Mouse (Mus musculus) MEL-GATA-1-ER (cell line): ENCODE results near the gene Gm21173.
"Not testable (repeated sequence)": the region's sequence is repeated elsewhere in the genome, so short reads cannot be mapped to it uniquely, and the experiment has no call there.

Source experiments
- DNase-seq: peaks from one replicate; pipeline ENCODE4 v3.0.0-alpha.2; 2012; ENCODE audit warnings: low read depth; ENCODE audit errors: extremely low read depth

Gm21173 gene

DNA sequence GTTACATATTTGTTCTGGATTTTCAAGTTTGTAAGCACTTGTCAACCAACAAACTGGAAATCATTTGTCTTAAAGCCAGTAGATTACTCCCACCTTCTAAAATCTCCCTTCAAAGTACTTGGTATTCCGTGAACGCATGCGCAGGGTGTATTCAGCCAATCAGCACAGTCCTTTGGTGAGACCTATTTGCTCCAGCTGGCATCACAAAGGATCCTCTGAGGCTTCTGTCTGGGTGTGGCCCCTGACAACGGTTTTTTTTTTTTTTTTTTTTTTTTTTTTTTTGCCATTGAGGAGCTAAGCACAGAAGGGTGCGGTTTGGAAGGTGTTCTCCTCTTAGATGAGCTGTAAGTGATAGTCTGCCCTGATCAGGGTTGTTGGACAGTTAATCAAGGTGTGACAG is at the start of gene Gm21173:
Gene Gm21173, plus strand, starts transcription at position 301 of the 400 bp plus-strand sequence.
- DNase-seq = not testable (repeated sequence)
